Mouse (Mus musculus): Measurements from ENCODE around the gene Npc1l1.
A peak's percentile ranks its signal among the peaks of the same experiment; 100 is the strongest.

Gene Npc1l1

DNA sequence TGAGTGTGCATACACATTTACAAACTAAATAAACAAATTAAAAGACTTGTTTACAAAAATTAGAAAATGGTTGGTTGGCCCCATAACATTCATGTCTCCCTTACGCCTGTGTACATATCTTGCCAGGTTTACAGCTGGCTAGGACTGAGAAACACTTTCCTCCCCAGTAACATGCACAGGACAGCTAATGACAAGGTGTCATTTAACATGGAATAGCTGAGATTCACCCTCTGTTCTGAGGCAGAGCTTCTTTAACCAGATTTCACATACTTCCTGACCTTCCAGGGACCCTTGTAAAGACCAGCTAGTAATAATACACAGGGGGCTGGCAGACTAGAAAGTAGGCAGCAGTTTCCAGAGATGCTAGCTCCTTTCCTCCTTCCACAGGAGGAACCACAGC, 21.8 kb downstream of the Npc1l1 start:
- no peak for DNase-seq (ENCODE audit: inconsistent age in 2 of 2, low spot score in 1 of 2)

DNA sequence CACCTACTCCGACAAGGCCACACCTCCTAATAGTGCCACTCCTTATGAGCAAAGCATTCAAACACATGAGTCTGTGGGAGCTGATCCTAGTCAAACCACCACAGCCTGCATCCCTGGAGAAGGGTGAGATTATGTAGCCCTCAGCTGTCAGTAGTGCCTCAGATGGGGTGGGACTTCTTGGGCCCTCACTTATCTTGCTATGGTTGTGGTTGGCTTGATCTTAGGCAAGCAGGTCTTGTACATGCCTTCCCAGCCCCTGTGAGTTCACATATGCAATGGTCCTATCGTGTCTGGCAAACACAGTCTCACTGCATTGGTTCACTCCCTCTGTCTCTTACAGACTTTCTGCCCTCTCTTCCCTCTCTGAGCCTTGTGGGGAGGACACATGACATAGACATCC, 22.9 kb downstream of the Npc1l1 start:
- DNase-seq (ENCODE audit: inconsistent age in 2 of 2, low spot score in 1 of 2): no peak

DNA sequence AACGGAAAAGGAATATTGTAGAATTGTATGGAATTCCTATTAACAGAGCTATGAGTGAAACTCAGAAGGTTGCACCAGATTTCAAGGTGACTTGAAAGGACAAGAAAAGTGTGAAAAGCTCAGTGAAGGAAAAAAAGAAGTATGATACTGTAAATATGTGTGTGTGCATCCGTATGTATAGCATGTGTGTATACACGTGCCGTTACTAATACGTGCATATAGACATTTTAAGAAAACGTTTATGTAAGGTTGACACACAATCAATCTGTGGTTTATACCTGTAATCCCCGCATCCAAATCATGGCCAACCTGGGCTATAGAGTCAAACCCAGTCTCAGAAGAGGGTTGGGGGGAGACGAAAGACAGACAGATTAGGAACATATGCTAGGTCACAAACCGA, 29.4 kb downstream of the Npc1l1 start:
- DNase-seq (ENCODE audit: inconsistent age in 2 of 2, low spot score in 1 of 2): no peak

DNA sequence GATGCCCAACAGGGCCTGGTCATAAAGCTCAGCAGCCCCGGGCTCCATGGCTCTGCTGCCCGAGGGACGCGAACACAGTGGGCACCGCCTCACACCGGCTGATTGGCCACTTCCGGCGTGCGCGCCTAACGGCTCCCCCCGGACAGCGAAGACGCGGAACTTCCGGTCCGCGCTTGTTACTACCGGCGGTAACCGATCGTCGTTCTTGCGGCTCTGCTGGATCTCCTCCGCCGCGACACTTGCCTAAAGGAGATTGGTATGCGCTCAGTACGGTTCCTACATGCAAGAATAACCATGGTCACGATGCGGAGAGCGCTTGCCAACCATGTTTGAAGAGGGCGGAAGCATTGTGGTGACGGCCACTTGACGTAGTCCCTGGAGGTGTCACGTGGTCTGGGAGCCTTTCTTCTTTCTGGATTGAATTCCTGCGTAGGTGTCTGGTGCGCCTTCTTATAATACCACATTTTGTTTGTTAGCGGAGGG, 29.8 kb downstream of the Npc1l1 start, which contains the start of gene Nudcd3:
Gene Nudcd3, minus strand, starts transcription at position 329 of the 483 bp plus-strand sequence.
- DNase-seq (ENCODE audit: inconsistent age in 2 of 2, low spot score in 1 of 2): peak; percentile 90 to 97

DNA sequence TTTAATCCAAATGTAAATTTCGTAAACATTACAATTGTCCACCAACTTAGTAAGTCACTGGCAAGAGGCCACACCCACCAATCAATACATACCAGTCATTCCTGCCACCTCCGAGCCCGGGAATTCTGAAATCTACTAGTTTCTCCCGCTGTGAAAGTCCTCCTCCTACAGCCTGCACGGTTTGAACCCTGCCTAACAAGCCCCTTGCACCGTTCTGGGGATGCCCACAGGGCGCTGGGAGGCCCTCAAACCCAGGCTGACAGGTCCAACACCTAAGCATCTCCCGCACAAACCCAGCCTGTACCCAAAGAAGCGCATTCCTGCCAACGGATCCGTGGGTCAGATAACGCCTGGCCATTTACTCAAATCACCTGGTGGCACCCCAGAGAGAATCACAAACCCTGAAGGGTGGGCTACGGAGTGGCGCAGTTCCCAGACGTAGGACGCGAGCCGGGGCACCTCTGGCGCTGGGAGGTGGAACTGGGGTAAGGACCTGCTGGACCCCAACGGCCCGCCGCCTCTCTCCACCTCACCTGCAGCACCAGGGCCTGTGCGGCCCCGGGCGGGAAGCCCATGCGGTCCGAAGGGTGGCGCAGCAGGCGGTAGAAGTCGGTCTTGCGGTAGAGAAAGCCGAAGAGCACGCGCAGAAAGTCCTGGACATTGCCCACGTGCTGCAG, 30.4 kb downstream of the Npc1l1 start, which contains the start of gene A730071L15Rik:
Gene A730071L15Rik, plus strand, starts transcription at position 620 of the 677 bp plus-strand sequence.
- DNase-seq (ENCODE audit: inconsistent age in 2 of 2, low spot score in 1 of 2): no peak

- no peak for DNase-seq (ENCODE audit: inconsistent age in 2 of 2, low spot score in 1 of 2)
Measured at GRCm38 (mm10) chr11:6198449-6198848, 31.5 kb downstream of the Npc1l1 start.

- DNase-seq (ENCODE audit: inconsistent age in 2 of 2, low spot score in 1 of 2): no peak
Measured at GRCm38 (mm10) chr11:6196780-6197179, 33.2 kb downstream of the Npc1l1 start.

- peak; percentile 87 to 96 for DNase-seq (ENCODE audit: inconsistent age in 2 of 2, low spot score in 1 of 2)
Measured at GRCm38 (mm10) chr11:6187878-6188277, 42.1 kb downstream of the Npc1l1 start.

GRCm38 (mm10) chr11:6187399-6187798, 42.5 kb downstream of the Npc1l1 start:
- DNase-seq (ENCODE audit: inconsistent age in 2 of 2, low spot score in 1 of 2): no peak

- DNase-seq (ENCODE audit: inconsistent age in 2 of 2, low spot score in 1 of 2): no peak
Measured at GRCm38 (mm10) chr11:6184202-6184935, 45.6 kb downstream of the Npc1l1 start.

- no peak for DNase-seq (ENCODE audit: inconsistent age in 2 of 2, low spot score in 1 of 2)
Measured at GRCm38 (mm10) chr11:6183246-6183645, 46.7 kb downstream of the Npc1l1 start.

GRCm38 (mm10) chr11:6180811-6181399, 49.0 kb downstream of the Npc1l1 start:
- DNase-seq (ENCODE audit: inconsistent age in 2 of 2, low spot score in 1 of 2): no peak

GRCm38 (mm10) chr11:6179194-6179593, 50.7 kb downstream of the Npc1l1 start:
- no peak for DNase-seq (ENCODE audit: inconsistent age in 2 of 2, low spot score in 1 of 2)

- DNase-seq (ENCODE audit: inconsistent age in 2 of 2, low spot score in 1 of 2): no peak
Measured at GRCm38 (mm10) chr11:6178673-6179166, 51.2 kb downstream of the Npc1l1 start.

GRCm38 (mm10) chr11:6177781-6178420, 52.0 kb downstream of the Npc1l1 start:
- DNase-seq (ENCODE audit: inconsistent age in 2 of 2, low spot score in 1 of 2): no peak

DNA sequence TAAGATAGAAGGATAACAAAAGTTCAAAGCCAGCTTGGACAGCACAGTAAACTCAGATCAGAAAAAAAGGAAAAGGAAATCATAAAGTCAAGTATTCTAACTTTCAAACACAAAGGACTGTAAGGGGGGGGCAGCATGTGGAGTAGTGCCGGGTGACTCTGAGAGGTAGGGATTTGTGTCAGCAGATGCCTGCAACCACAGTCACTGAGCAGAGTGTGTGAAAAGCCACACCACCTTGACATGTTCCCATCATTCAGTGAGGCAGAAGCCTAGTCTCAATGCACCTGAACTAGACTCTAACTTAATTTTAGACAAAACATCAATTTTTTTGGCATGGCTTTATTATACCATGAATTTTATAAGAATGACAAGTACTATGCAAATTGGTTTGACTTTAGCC, 54.4 kb downstream of the Npc1l1 start:
- no peak for DNase-seq (ENCODE audit: inconsistent age in 2 of 2, low spot score in 1 of 2)

- DNase-seq (ENCODE audit: inconsistent age in 2 of 2, low spot score in 1 of 2): peak; percentile 78 to 86
Measured at GRCm38 (mm10) chr11:6174719-6175118, 55.2 kb downstream of the Npc1l1 start.

DNA sequence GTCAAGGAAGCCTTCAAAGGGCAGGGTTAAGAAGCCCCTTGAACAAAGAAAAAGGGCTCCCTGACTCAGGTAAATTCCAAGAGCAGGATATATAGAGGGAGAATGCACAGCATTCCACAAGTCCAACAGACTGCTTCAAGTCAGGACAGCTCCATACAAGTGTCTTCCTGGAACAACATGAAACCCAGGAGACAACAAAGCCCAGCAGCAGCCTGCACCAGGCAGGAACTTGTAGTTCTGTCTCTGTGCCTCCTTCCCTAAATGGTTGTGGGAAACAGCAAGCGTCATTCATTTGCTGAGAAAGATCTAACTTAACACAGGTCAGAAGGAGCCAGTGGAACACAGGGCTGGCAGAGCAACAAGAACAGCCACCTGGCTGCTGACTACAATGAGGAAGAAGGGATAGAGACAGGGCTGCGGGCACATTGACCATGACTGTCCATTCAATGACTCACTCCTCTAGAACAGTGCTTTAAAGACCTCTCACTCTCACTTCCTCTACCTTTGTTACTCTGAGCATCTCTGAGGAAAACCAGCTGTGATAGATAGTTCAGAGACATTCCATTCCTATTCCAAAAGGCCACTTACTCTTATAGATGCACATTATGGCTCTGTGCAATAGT, 60.8 kb downstream of the Npc1l1 start:
- DNase-seq (ENCODE audit: inconsistent age in 2 of 2, low spot score in 1 of 2): no peak

- no peak for DNase-seq (ENCODE audit: inconsistent age in 2 of 2, low spot score in 1 of 2)
Measured at GRCm38 (mm10) chr11:6166351-6166750, 63.6 kb downstream of the Npc1l1 start.

GRCm38 (mm10) chr11:6165391-6166081, 64.4 kb downstream of the Npc1l1 start:
- no peak for DNase-seq (ENCODE audit: inconsistent age in 2 of 2, low spot score in 1 of 2)
